23 mouse cellular contexts compared by ENCODE assay signal in the genomic region with DNA sequence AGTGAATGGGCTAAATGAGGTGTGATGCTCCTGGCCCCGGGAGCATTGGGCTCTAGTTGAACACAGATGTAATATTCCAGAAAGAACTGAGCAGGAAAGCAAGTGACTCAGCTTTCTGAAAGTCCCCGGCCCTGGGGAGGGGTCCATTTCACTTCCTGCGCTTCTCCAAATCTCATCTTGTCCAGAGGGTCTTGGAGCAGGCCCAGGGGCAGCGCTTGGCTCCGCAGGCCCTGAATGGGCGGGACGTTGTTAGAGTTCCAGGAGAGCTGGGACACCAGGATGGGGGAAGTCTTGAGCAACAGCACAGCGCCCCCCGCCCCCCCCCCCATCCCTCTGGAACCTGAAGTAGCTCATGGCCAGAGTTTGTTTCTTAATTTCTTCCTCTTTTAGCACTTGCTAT. TPM values are rescaled to one million over a fixed set of nuclear protein-coding genes. Genes with fewer than 3 reads are reported as not detected.
"Had no signal": no experiment of that assay in that cellular context is flagged by ENCODE, and none has a peak within 500 bp of the region (broad histone marks: within the 10 kb centered on the region; RNA-seq: fewer than 3 reads in every experiment).

No protein-coding gene starts in this region.

RNA-seq across cellular contexts. Expression of gene Arid3c, which starts 50.3 kb away (rescaled TPM):
- total RNA-seq: gastrocnemius, adult 8-10 months; gastrocnemius, postnatal 14 days; gastrocnemius, postnatal 4 days; granulocyte monocyte progenitor cell, adult 5-6 weeks; heart, adult 2 months; heart, postnatal 14 days; heart, postnatal 36 days; hematopoietic stem cell, adult 5-6 weeks; layer of hippocampus, adult 18-20 months; layer of hippocampus, adult 8-10 months; layer of hippocampus, postnatal 14 days; layer of hippocampus, postnatal 36 days had no signal
- polyA plus RNA-seq: heart, adult 2 months; heart, embryonic 11.5 days; heart, postnatal 0 days; intestine, embryonic 14.5 days; intestine, embryonic 16.5 days; kidney, adult 2 months; limb, embryonic 10.5 days; limb, embryonic 12.5 days; liver, embryonic 11.5 days; liver, embryonic 13.5 days; liver, embryonic 15.5 days; liver, postnatal 0 days had no signal
